Mouse (Mus musculus): Measurements from ENCODE around the gene Tgfb1. TPM values are rescaled to one million over a fixed set of nuclear protein-coding genes. Genes with fewer than 3 reads are reported as not detected.
"Not testable (repeated sequence)": the region's sequence is repeated elsewhere in the genome, so short reads cannot be mapped to it uniquely, and the experiment has no call there.

Gene Tgfb1
- polyA plus RNA-seq, 1 experiment from 2014 or later, result 1.8 TPM

DNA sequence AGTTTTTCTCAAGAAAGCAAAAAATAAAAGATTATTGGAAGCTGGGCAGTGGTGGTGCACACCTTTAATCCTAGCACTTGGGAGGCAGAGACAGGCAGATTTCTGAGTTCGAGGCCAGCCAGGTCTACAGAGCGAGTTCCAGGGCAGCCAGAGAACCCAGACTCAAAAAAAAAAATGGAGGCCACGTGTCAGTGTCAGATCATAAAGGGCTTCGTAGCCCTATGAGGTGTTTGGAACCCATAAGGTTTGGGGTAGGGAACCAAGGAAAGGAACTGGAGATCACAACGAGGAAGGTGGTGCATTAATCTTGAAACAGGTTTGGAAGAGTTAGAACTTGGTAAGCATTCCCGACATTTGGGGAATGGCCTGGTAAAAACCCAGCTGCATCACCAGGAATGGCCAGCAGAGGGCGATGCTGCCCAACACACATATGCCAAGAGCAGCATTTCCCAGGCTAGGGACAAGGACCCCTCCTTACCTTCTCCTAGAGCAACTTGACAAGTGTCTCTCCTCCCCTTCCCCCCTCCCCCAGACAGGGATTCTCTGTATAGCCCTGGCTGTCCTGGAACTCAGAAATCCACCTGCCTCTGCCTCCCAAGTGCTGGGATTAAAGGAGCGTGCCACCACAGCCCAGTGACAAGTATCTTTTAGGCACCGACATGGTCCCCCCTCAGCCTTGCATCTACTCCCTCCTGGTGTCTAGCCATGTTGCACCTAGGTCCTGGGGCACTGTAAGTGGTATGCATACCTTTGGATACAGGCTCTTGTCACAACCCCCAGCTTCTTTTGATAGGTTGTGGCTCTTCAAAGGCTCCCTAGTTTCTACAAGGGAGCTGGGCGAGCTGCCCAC, 33.2 kb downstream of the Tgfb1 start:
- H3K4me1 ChIP-seq (ENCODE audit: control insufficient read depth, insufficient read depth, low read length), result peaks cover 18% of the 10 kb centered on the region
- no peak overlapping the region for H3K27ac ChIP-seq (ENCODE audit: low read length)
- no peaks in the 10 kb centered on the region for H3K9me3 ChIP-seq (ENCODE audit: control insufficient read depth, low read length)
- ATAC-seq, result peak; percentile 35
- H3K36me3 ChIP-seq (ENCODE audit: control insufficient read depth, insufficient read depth, low read length), result peaks cover 31% of the 10 kb centered on the region
- WGBS, result 59% methylated on average over 10 of the region's 10 CpGs
- no peaks in the 10 kb centered on the region for H3K27me3 ChIP-seq (replicated peaks; ENCODE audit: control insufficient read depth, insufficient read depth, low read length)
- no peak overlapping the region for H3K4me3 ChIP-seq (ENCODE audit: low read length)
- no peak overlapping the region for H3K4me2 ChIP-seq (ENCODE audit: low read depth, low read length)
- 0 out of 2 replicates have a peak overlapping the region, but pooled peaks have one; percentile 83 for H3K9ac ChIP-seq (ENCODE audit: low read depth, low read length)

DNA sequence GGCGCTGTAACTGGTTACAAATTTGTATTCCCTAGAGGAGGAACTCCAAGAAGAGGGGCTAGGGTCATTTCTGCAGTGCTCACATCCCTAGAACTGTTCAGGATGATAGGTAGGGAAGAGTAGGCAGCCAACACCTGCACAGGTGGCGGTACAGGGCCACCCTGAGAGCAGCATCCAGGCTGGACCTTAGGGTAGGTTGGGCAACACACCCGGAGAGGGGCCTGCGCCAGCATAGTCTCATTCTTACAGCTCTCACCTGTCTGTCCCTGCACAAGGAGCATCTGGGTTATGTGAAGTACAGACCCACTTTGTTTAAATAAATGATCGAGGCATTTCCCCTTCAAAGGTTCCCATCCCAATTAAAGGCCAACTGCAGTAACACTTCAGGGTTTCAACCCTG, 34.0 kb downstream of the Tgfb1 start:
- 88% methylated on average over 5 of the region's 5 CpGs for WGBS
- Histone ChIP-seq H3K27me3 (replicated peaks; ENCODE audit: control insufficient read depth, insufficient read depth, low read length) (no peaks in the 10 kb centered on the region), H3K36me3 (ENCODE audit: control insufficient read depth, insufficient read depth, low read length) (peaks cover 33% of the 10 kb centered on the region), H3K9ac (ENCODE audit: low read depth, low read length) (no peak overlapping the region), H3K9me3 (ENCODE audit: control insufficient read depth, low read length) (no peaks in the 10 kb centered on the region), H3K4me3 (ENCODE audit: low read length) (no peak overlapping the region), H3K4me1 (ENCODE audit: control insufficient read depth, insufficient read depth, low read length) (peaks cover 18% of the 10 kb centered on the region), H3K27ac (ENCODE audit: low read length) (no peak overlapping the region), H3K4me2 (ENCODE audit: low read depth, low read length) (no peak overlapping the region)
- no peak for ATAC-seq

DNA sequence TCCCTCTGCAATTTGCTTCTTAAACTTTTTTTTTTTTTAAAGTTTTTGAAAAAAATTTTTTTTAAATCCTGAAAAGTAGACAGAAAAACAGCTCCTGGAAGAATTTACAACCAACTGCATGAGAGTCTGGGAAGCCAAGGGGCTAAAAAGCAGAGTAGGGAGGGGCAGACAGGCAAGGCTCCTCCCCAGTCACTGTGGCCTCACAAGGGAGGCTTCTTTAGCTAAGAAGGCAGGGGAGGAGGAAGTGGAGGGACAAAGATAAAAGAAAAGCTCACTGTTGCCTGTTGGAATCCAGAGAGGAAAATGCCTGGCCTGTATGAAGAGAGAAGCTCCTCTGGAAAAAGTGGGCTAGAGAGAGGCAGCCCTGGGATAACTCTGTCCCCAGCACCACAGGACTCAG, 35.0 kb downstream of the Tgfb1 start:
- not testable (repeated sequence) for H3K4me3 ChIP-seq (ENCODE audit: low read length); H3K27me3 ChIP-seq (replicated peaks; ENCODE audit: control insufficient read depth, insufficient read depth, low read length); H3K4me2 ChIP-seq (ENCODE audit: low read depth, low read length); ATAC-seq; H3K9me3 ChIP-seq (ENCODE audit: control insufficient read depth, low read length); H3K9ac ChIP-seq (ENCODE audit: low read depth, low read length)
- Histone ChIP-seq H3K36me3 (ENCODE audit: control insufficient read depth, insufficient read depth, low read length) (peaks cover 42% of the 10 kb centered on the region), H3K27ac (ENCODE audit: low read length) (peak overlapping the region; percentile 10; the same call in 1 of the 2 replicates), H3K4me1 (ENCODE audit: control insufficient read depth, insufficient read depth, low read length) (peaks cover 18% of the 10 kb centered on the region)

DNA sequence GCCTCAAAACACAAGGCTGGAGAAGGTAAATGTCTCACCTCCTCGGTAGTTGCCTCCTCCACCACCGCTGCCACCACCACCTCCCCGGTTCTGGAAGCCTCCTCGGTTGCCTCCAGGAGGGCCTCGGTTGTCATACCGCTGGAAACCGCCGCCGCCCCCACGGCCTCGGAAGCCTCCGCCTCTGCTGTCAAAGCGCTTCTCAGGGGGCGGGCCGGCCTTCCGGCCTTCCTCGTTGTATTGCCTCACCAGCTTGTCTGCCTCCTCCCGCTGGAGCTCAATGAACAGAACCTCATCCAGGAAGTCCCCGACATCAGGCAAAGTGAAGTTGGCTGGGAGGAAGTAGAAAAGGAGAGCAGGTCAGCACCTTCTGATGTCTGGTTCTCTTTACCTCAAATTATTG, 39.1 kb downstream of the Tgfb1 start:
- WGBS, result 82% methylated on average over 19 of the region's 19 CpGs

DNA sequence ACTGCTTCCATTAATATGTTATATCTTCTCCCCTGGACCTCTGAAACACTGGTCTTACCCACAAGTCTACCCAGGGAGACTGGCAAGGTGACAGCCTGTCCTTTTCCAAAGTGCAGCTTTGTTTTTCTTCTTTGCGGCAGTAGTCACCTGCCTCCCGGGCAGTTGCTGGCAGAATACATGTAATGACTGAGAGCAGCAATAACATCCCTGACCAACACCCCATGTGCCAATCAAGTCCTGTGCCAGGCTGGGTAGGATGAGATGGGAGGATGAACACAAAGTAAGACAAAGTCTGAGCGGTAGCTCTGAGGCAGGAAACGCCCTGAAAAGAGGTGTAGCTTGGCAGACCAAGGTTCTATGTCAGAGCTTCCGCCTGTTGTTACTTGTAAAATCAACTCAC, 41.0 kb downstream of the Tgfb1 start:
- 91% methylated on average over 5 of the region's 5 CpGs for WGBS
- no peak overlapping the region for H3K27ac ChIP-seq (ENCODE audit: low read length)
- no peaks in the 10 kb centered on the region for H3K9me3 ChIP-seq (ENCODE audit: control insufficient read depth, low read length)
- H3K4me3 ChIP-seq (ENCODE audit: low read length), result no peak overlapping the region
- no peak overlapping the region for H3K9ac ChIP-seq (ENCODE audit: low read depth, low read length)
- H3K4me1 ChIP-seq (ENCODE audit: control insufficient read depth, insufficient read depth, low read length), result no peaks in the 10 kb centered on the region
- ATAC-seq, result no peak
- H3K27me3 ChIP-seq (replicated peaks; ENCODE audit: control insufficient read depth, insufficient read depth, low read length), result no peaks in the 10 kb centered on the region
- peaks cover 61% of the 10 kb centered on the region for H3K36me3 ChIP-seq (ENCODE audit: control insufficient read depth, insufficient read depth, low read length)
- no peak overlapping the region for H3K4me2 ChIP-seq (ENCODE audit: low read depth, low read length)

More for the DNA sequence above, 39.1 kb downstream of the Tgfb1 start:
- no peak overlapping the region for H3K9ac ChIP-seq (ENCODE audit: low read depth, low read length)
- peaks cover 54% of the 10 kb centered on the region for H3K36me3 ChIP-seq (ENCODE audit: control insufficient read depth, insufficient read depth, low read length)
- H3K27ac ChIP-seq (ENCODE audit: low read length), result no peak overlapping the region
- no peak overlapping the region for H3K4me3 ChIP-seq (ENCODE audit: low read length)
- no peaks in the 10 kb centered on the region for H3K4me1 ChIP-seq (ENCODE audit: control insufficient read depth, insufficient read depth, low read length)
- no peaks in the 10 kb centered on the region for H3K27me3 ChIP-seq (replicated peaks; ENCODE audit: control insufficient read depth, insufficient read depth, low read length)
- H3K4me2 ChIP-seq (ENCODE audit: low read depth, low read length), result no peak overlapping the region
- H3K9me3 ChIP-seq (ENCODE audit: control insufficient read depth, low read length), result no peaks in the 10 kb centered on the region
- ATAC-seq, result no peak

DNA sequence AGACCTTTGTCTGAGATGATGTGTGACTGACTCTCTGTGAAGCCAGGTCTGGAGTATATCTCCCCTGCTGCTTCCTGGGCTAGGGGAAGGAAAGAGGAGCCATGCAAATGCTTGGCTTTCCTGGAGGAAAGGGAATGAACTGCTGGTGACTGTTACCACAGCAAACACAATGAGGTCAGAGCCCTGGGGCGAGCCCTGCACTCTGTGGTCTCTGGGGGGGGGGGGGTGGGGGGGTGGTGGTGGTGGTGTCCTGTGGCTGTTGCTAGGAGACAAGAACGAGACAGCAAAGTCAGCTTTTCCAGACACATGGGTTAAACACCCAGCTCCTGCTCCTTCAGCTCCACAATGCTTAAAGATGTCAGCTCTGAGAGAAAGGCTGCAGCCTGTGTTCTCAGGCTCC, 42.6 kb downstream of the Tgfb1 start:
- H3K4me3 ChIP-seq (ENCODE audit: low read length), result no peak overlapping the region
- no peaks in the 10 kb centered on the region for H3K27me3 ChIP-seq (replicated peaks; ENCODE audit: control insufficient read depth, insufficient read depth, low read length)
- no peaks in the 10 kb centered on the region for H3K4me1 ChIP-seq (ENCODE audit: control insufficient read depth, insufficient read depth, low read length)
- peaks cover 60% of the 10 kb centered on the region for H3K36me3 ChIP-seq (ENCODE audit: control insufficient read depth, insufficient read depth, low read length)
- WGBS, result 37% methylated on average over 2 of the region's 2 CpGs
- no peak for ATAC-seq
- no peaks in the 10 kb centered on the region for H3K9me3 ChIP-seq (ENCODE audit: control insufficient read depth, low read length)
- no peak overlapping the region for H3K4me2 ChIP-seq (ENCODE audit: low read depth, low read length)
- no peak overlapping the region for H3K9ac ChIP-seq (ENCODE audit: low read depth, low read length)
- no peak overlapping the region for H3K27ac ChIP-seq (ENCODE audit: low read length)

DNA sequence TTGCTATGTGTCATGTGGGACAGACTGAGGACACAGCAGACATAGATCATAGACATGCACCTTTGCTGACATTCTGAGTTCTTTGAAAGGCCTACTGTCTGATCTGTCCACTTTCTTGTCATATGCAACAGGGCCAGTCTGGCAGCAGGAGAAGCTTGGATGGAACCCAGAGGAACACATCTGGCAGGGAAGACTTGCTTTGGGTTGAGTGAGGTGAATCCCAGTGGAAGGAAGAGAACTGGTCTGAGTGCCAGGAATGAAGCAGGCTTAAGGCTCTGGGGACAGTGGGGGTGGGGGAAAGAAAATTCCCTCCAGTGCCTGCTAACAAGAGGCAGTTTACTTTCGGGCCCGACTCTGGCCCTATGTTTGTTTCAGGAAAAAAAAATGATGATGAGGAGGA, 43.1 kb downstream of the Tgfb1 start:
- Histone ChIP-seq H3K27me3 (replicated peaks; ENCODE audit: control insufficient read depth, insufficient read depth, low read length) (no peaks in the 10 kb centered on the region), H3K4me1 (ENCODE audit: control insufficient read depth, insufficient read depth, low read length) (no peaks in the 10 kb centered on the region), H3K4me3 (ENCODE audit: low read length) (no peak overlapping the region), H3K27ac (ENCODE audit: low read length) (no peak overlapping the region), H3K4me2 (ENCODE audit: low read depth, low read length) (no peak overlapping the region), H3K36me3 (ENCODE audit: control insufficient read depth, insufficient read depth, low read length) (peaks cover 61% of the 10 kb centered on the region), H3K9ac (ENCODE audit: low read depth, low read length) (no peak overlapping the region), H3K9me3 (ENCODE audit: control insufficient read depth, low read length) (no peaks in the 10 kb centered on the region)
- WGBS, result 74% methylated on average over 2 of the region's 2 CpGs
- ATAC-seq, result no peak

DNA sequence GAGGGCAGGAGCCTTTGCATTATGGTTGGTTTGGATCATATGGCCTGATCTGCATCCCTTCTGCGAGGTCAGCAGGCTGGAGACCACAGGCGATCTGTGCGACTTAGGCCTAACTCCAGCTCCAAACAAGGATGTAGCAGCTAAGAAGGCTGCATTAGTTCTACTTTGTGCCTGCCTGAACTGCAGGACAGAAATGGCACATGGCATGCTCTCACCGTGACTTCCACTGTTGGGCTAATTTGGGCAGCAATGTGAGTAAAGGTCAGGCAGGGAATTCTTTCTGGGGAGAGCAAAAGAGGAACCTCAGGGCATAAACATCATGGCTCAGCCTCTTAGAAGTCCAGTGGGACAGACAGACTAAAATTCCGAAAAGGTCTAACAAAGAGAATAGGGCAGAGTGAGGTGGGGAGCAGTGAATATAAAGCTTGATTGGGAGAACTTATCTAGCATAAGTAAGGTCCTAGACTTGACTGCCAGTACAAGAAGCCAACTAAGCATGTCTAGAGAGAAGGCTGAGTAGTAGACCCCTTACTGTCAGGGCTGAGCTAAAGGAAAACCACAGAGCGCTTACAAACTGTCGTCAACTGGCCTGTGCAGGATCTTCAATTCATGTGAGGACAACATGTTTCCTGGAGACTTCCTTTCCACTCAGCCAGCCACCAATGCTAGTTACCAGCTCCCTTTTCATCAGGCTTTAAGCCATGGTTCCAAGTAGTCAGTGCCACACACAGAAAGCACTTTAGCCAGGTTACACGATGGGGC, 44.7 kb downstream of the Tgfb1 start:
- H3K9ac ChIP-seq (ENCODE audit: low read depth, low read length), result no peak overlapping the region
- H3K4me1 ChIP-seq (ENCODE audit: control insufficient read depth, insufficient read depth, low read length), result no peaks in the 10 kb centered on the region
- no peaks in the 10 kb centered on the region for H3K27me3 ChIP-seq (replicated peaks; ENCODE audit: control insufficient read depth, insufficient read depth, low read length)
- no peak overlapping the region for H3K4me3 ChIP-seq (ENCODE audit: low read length)
- 90% methylated on average over 8 of the region's 8 CpGs for WGBS
- H3K9me3 ChIP-seq (ENCODE audit: control insufficient read depth, low read length), result no peaks in the 10 kb centered on the region
- H3K27ac ChIP-seq (ENCODE audit: low read length), result no peak overlapping the region
- ATAC-seq, result no peak
- peaks cover 53% of the 10 kb centered on the region for H3K36me3 ChIP-seq (ENCODE audit: control insufficient read depth, insufficient read depth, low read length)
- H3K4me2 ChIP-seq (ENCODE audit: low read depth, low read length), result no peak overlapping the region

DNA sequence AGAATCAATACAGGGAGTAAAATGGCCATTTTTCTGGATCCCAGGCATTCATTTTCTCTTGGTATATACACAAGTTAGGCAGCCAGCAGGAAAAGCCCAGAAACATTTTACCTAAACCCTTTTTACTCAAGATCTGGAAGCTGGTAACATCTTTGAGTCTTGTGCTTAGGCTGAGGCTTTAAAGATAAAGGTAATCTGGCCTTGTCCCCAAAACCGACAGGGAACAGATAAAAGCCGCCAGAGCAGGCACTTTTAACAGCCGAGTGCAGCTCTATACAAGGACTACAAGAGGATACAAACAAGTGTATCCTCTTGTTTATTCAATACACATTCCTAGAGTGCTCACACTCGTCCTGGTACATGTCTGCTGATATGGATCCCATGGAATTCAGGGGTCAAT, 48.2 kb downstream of the Tgfb1 start:
- no peak for ATAC-seq
- H3K4me2 ChIP-seq (ENCODE audit: low read depth, low read length), result no peak overlapping the region
- no peaks in the 10 kb centered on the region for H3K9me3 ChIP-seq (ENCODE audit: control insufficient read depth, low read length)
- H3K27me3 ChIP-seq (replicated peaks; ENCODE audit: control insufficient read depth, insufficient read depth, low read length), result no peaks in the 10 kb centered on the region
- no peak overlapping the region for H3K9ac ChIP-seq (ENCODE audit: low read depth, low read length)
- peaks cover 43% of the 10 kb centered on the region for H3K36me3 ChIP-seq (ENCODE audit: control insufficient read depth, insufficient read depth, low read length)
- no peak overlapping the region for H3K27ac ChIP-seq (ENCODE audit: low read length)
- no peaks in the 10 kb centered on the region for H3K4me1 ChIP-seq (ENCODE audit: control insufficient read depth, insufficient read depth, low read length)
- no peak overlapping the region for H3K4me3 ChIP-seq (ENCODE audit: low read length)
- WGBS, result 40% methylated on average over 4 of the region's 4 CpGs
